Mouse (Mus musculus): ENCODE results near the gene Olfr807. TPM values are rescaled to one million over a fixed set of nuclear protein-coding genes. Genes with fewer than 3 reads are reported as not detected.

Gene Olfr807
- not detected for polyA plus RNA-seq (2014; fragmentation: Illumina TruSeq; extraction: RNeasy Lipid Tissue Mini Kit (QIAGEN cat#74804); ENCODE audit: insufficient read depth, low read depth, low replicate concordance)

GRCm38 (mm10) chr10:129757693-129758092 is at the start of gene Olfr807:
TSS of gene Olfr807 (minus strand) at chr10:129757793.

DNA sequence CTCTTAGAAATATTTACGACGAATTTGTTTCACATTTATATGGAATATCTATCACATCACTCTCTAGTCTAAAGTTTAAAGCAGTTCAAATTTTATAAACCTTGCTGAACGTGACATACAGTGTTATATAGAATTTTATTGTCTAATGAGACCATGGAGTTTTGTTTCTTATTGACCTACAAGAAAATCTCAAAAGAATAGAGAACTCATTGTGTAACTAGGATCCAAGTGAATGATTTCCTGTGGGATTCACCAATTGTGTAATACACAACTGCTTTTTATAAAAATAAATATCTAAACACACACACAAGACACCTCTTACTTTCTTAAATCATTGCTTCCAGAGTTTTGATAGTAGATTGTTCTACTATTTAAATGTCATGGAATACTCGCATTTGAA is 46.7 kb upstream of the Olfr807 start, which contains the start of gene Olfr811:
Olfr811 (minus strand) TSS at position 101 of the 400 bp plus-strand sequence.

GRCm38 (mm10) chr10:129794817-129795216 is 37.2 kb upstream of the Olfr807 start, which contains the start of gene Olfr810:
TSS of gene Olfr810 (minus strand) at chr10:129794917.

DNA sequence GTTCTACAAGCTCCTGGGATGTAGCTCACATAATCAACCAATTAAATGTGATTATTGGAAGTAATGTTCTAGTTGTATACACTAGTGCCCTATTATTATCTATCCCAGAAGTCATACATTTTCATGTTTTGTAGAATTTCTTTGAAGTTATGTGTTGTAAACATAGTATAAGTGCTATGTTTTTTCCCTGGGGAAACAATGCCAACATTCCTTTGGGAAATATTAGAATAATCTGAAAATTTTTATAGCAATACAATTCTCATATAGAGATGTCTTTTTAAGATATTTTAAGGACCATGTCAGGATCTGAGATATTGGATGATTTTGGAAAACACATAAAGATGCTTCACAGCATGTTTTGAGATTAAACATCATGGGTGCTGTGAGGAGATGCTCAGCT is 16.7 kb upstream of the Olfr807 start, which contains the start of gene Olfr809:
Olfr809 (plus strand) TSS at position 301 of the 400 bp plus-strand sequence.

DNA sequence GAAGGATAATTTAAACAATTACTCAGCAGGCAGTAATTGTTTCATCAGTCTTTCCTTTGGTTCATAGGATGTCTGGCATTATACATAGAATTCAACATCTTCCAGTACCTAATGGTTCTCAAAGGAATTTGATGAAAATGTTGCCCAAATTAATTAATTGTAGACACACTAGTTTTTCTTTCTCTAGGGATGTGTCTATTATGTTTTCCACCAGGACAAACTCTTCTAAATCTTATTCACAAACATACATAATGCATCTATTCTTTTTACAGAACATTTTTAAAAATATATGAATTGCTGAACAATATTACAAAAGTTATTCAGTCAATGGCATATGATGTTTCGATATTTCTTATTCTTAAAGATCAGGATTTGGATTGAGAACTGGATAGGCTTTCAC is 7.6 kb upstream of the Olfr807 start, which contains the start of gene Olfr808:
Olfr808 (plus strand) TSS at position 301 of the 400 bp plus-strand sequence.

GRCm38 (mm10) chr10:129741821-129742220 is 15.8 kb downstream of the Olfr807 start, which contains the start of gene Olfr806:
TSS of gene Olfr806 (minus strand) at chr10:129741921.

DNA sequence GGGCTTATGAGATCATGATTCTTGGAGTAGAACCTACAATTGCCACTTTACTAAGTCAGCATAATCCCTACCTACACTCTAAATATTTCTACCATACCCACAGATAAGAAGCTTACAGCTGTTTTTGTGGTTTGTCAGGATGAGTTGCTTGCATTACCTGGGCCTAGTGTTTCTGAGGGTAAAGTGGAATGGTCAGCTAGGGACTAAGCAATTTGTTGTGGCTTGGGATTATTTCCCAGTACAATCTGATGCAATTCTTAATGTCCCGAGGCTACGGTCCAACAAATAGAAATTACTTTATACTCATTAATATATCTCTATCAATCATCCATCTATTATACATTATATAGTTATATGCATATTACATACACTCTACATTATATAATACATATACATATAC is 28.3 kb downstream of the Olfr807 start, which contains the start of gene Olfr805:
Olfr805 (minus strand) TSS at position 101 of the 400 bp plus-strand sequence.

Other genes with a start within 250 kb of the Olfr807 start
- gene Olfr791, start 236.0 kb downstream of the Olfr807 start, polyA plus RNA-seq (2014; fragmentation: Illumina TruSeq; extraction: RNeasy Lipid Tissue Mini Kit (QIAGEN cat#74804); ENCODE audit: insufficient read depth, low read depth, low replicate concordance) = not detected
- gene Olfr792, start 218.6 kb downstream of the Olfr807 start, polyA plus RNA-seq (2014; fragmentation: Illumina TruSeq; extraction: RNeasy Lipid Tissue Mini Kit (QIAGEN cat#74804); ENCODE audit: insufficient read depth, low read depth, low replicate concordance) = not detected
- gene Olfr794, start 190.1 kb downstream of the Olfr807 start, polyA plus RNA-seq (2014; fragmentation: Illumina TruSeq; extraction: RNeasy Lipid Tissue Mini Kit (QIAGEN cat#74804); ENCODE audit: insufficient read depth, low read depth, low replicate concordance) = not detected
- gene Olfr796, start 145.2 kb downstream of the Olfr807 start, polyA plus RNA-seq (2014; fragmentation: Illumina TruSeq; extraction: RNeasy Lipid Tissue Mini Kit (QIAGEN cat#74804); ENCODE audit: insufficient read depth, low read depth, low replicate concordance) = not detected
- not detected for gene Olfr798, start 129.9 kb downstream of the Olfr807 start, polyA plus RNA-seq (2014; fragmentation: Illumina TruSeq; extraction: RNeasy Lipid Tissue Mini Kit (QIAGEN cat#74804); ENCODE audit: insufficient read depth, low read depth, low replicate concordance)
- gene Olfr799, start 120.3 kb downstream of the Olfr807 start, polyA plus RNA-seq (2014; fragmentation: Illumina TruSeq; extraction: RNeasy Lipid Tissue Mini Kit (QIAGEN cat#74804); ENCODE audit: insufficient read depth, low read depth, low replicate concordance) = not detected
- gene Olfr800, start 100.1 kb downstream of the Olfr807 start, polyA plus RNA-seq (2014; fragmentation: Illumina TruSeq; extraction: RNeasy Lipid Tissue Mini Kit (QIAGEN cat#74804); ENCODE audit: insufficient read depth, low read depth, low replicate concordance) = not detected
- not detected for gene Olfr801, start 83.9 kb downstream of the Olfr807 start, polyA plus RNA-seq (2014; fragmentation: Illumina TruSeq; extraction: RNeasy Lipid Tissue Mini Kit (QIAGEN cat#74804); ENCODE audit: insufficient read depth, low read depth, low replicate concordance)
- gene Olfr802, start 69.6 kb downstream of the Olfr807 start, polyA plus RNA-seq (2014; fragmentation: Illumina TruSeq; extraction: RNeasy Lipid Tissue Mini Kit (QIAGEN cat#74804); ENCODE audit: insufficient read depth, low read depth, low replicate concordance) = not detected
- gene Olfr803, start 63.5 kb downstream of the Olfr807 start, polyA plus RNA-seq (2014; fragmentation: Illumina TruSeq; extraction: RNeasy Lipid Tissue Mini Kit (QIAGEN cat#74804); ENCODE audit: insufficient read depth, low read depth, low replicate concordance) = not detected
- not detected for gene Olfr804, start 54.6 kb downstream of the Olfr807 start, polyA plus RNA-seq (2014; fragmentation: Illumina TruSeq; extraction: RNeasy Lipid Tissue Mini Kit (QIAGEN cat#74804); ENCODE audit: insufficient read depth, low read depth, low replicate concordance)
- not detected for gene Olfr805, start 28.4 kb downstream of the Olfr807 start, polyA plus RNA-seq (2014; fragmentation: Illumina TruSeq; extraction: RNeasy Lipid Tissue Mini Kit (QIAGEN cat#74804); ENCODE audit: insufficient read depth, low read depth, low replicate concordance)
- not detected for gene Olfr806, start 15.9 kb downstream of the Olfr807 start, polyA plus RNA-seq (2014; fragmentation: Illumina TruSeq; extraction: RNeasy Lipid Tissue Mini Kit (QIAGEN cat#74804); ENCODE audit: insufficient read depth, low read depth, low replicate concordance)
- gene Olfr808, start 7.7 kb upstream of the Olfr807 start, polyA plus RNA-seq (2014; fragmentation: Illumina TruSeq; extraction: RNeasy Lipid Tissue Mini Kit (QIAGEN cat#74804); ENCODE audit: insufficient read depth, low read depth, low replicate concordance) = not detected
- gene Olfr809, start 16.8 kb upstream of the Olfr807 start, polyA plus RNA-seq (2014; fragmentation: Illumina TruSeq; extraction: RNeasy Lipid Tissue Mini Kit (QIAGEN cat#74804); ENCODE audit: insufficient read depth, low read depth, low replicate concordance) = not detected
- gene Olfr810, start 37.1 kb upstream of the Olfr807 start, polyA plus RNA-seq (2014; fragmentation: Illumina TruSeq; extraction: RNeasy Lipid Tissue Mini Kit (QIAGEN cat#74804); ENCODE audit: insufficient read depth, low read depth, low replicate concordance) = not detected
- not detected for gene Olfr811, start 46.6 kb upstream of the Olfr807 start, polyA plus RNA-seq (2014; fragmentation: Illumina TruSeq; extraction: RNeasy Lipid Tissue Mini Kit (QIAGEN cat#74804); ENCODE audit: insufficient read depth, low read depth, low replicate concordance)
- not detected for gene Olfr812, start 88.3 kb upstream of the Olfr807 start, polyA plus RNA-seq (2014; fragmentation: Illumina TruSeq; extraction: RNeasy Lipid Tissue Mini Kit (QIAGEN cat#74804); ENCODE audit: insufficient read depth, low read depth, low replicate concordance)
- not detected for gene Olfr813, start 97.6 kb upstream of the Olfr807 start, polyA plus RNA-seq (2014; fragmentation: Illumina TruSeq; extraction: RNeasy Lipid Tissue Mini Kit (QIAGEN cat#74804); ENCODE audit: insufficient read depth, low read depth, low replicate concordance)
- not detected for gene Olfr814, start 122.1 kb upstream of the Olfr807 start, polyA plus RNA-seq (2014; fragmentation: Illumina TruSeq; extraction: RNeasy Lipid Tissue Mini Kit (QIAGEN cat#74804); ENCODE audit: insufficient read depth, low read depth, low replicate concordance)
- gene Olfr815, start 148.1 kb upstream of the Olfr807 start, polyA plus RNA-seq (2014; fragmentation: Illumina TruSeq; extraction: RNeasy Lipid Tissue Mini Kit (QIAGEN cat#74804); ENCODE audit: insufficient read depth, low read depth, low replicate concordance) = not detected
- gene Olfr816, start 157.8 kb upstream of the Olfr807 start, polyA plus RNA-seq (2014; fragmentation: Illumina TruSeq; extraction: RNeasy Lipid Tissue Mini Kit (QIAGEN cat#74804); ENCODE audit: insufficient read depth, low read depth, low replicate concordance) = not detected
- not detected for gene Olfr818, start 191.3 kb upstream of the Olfr807 start, polyA plus RNA-seq (2014; fragmentation: Illumina TruSeq; extraction: RNeasy Lipid Tissue Mini Kit (QIAGEN cat#74804); ENCODE audit: insufficient read depth, low read depth, low replicate concordance)
- not detected for gene Olfr819, start 209.5 kb upstream of the Olfr807 start, polyA plus RNA-seq (2014; fragmentation: Illumina TruSeq; extraction: RNeasy Lipid Tissue Mini Kit (QIAGEN cat#74804); ENCODE audit: insufficient read depth, low read depth, low replicate concordance)
- not detected for gene Olfr247, start 218.3 kb upstream of the Olfr807 start, polyA plus RNA-seq (2014; fragmentation: Illumina TruSeq; extraction: RNeasy Lipid Tissue Mini Kit (QIAGEN cat#74804); ENCODE audit: insufficient read depth, low read depth, low replicate concordance)
- not detected for gene Gm10310, start 227.3 kb upstream of the Olfr807 start, polyA plus RNA-seq (2014; fragmentation: Illumina TruSeq; extraction: RNeasy Lipid Tissue Mini Kit (QIAGEN cat#74804); ENCODE audit: insufficient read depth, low read depth, low replicate concordance)

All from lung, adult 10 weeks (tissue).